Mouse (Mus musculus): ENCODE measurements at regions not wholly inside any gene's neighbourhood (a gene's known extent, or its start where the extent isn't known, plus 50 kb on each side); places are given as distances from the start of the nearest gene placed in this dataset.
A peak's percentile ranks its signal among the peaks of the same experiment; 100 is the strongest.

GRCm38 (mm10) chr11:23140429-23141099, 115.3 kb upstream of the Xpo1 start:
- 24% methylated on average over 6 of the region's 6 CpGs for WGBS
- H3K4me1 ChIP-seq: peaks cover 12% of the 10 kb centered on the region
- H3K4me3 ChIP-seq: no peak overlapping the region
- no peaks in the 10 kb centered on the region for H3K36me3 ChIP-seq (replicated peaks)
- H3K9me3 ChIP-seq: no peaks in the 10 kb centered on the region
- peak; percentile 83 for ATAC-seq (replicated peaks)
- H3K27me3 ChIP-seq (replicated peaks): no peaks in the 10 kb centered on the region
- no peak overlapping the region for H3K9ac ChIP-seq
- no peak overlapping the region for H3K4me2 ChIP-seq
- no peak overlapping the region for H3K27ac ChIP-seq

GRCm38 (mm10) chr11:23141100-23141837, 114.6 kb upstream of the Xpo1 start:
- peak; percentile 60 for ATAC-seq (replicated peaks)
- H3K9me3 ChIP-seq: no peaks in the 10 kb centered on the region
- H3K4me2 ChIP-seq: no peak overlapping the region
- H3K36me3 ChIP-seq (replicated peaks): no peaks in the 10 kb centered on the region
- WGBS: 51% methylated on average over 12 of the region's 12 CpGs
- no peak overlapping the region for H3K27ac ChIP-seq
- H3K27me3 ChIP-seq (replicated peaks): no peaks in the 10 kb centered on the region
- peaks cover 12% of the 10 kb centered on the region for H3K4me1 ChIP-seq
- H3K4me3 ChIP-seq: no peak overlapping the region
- no peak overlapping the region for H3K9ac ChIP-seq

GRCm38 (mm10) chr11:23148048-23148596, 107.7 kb upstream of the Xpo1 start:
- WGBS: 79% methylated on average over 8 of the region's 8 CpGs
- H3K27me3 ChIP-seq (replicated peaks): no peaks in the 10 kb centered on the region
- no peaks in the 10 kb centered on the region for H3K4me1 ChIP-seq
- no peak for ATAC-seq (replicated peaks)
- H3K9ac ChIP-seq: no peak overlapping the region
- no peaks in the 10 kb centered on the region for H3K36me3 ChIP-seq (replicated peaks)
- no peak overlapping the region for H3K27ac ChIP-seq
- no peaks in the 10 kb centered on the region for H3K9me3 ChIP-seq
- no peak overlapping the region for H3K4me2 ChIP-seq
- no peak overlapping the region for H3K4me3 ChIP-seq

- ATAC-seq (replicated peaks): peak; percentile 50; the same call in 1 of the 2 replicates
- Histone ChIP-seq H3K27me3 (replicated peaks) (no peaks in the 10 kb centered on the region), H3K9me3 (no peaks in the 10 kb centered on the region), H3K36me3 (replicated peaks) (no peaks in the 10 kb centered on the region), H3K4me2 (no peak overlapping the region), H3K4me3 (no peak overlapping the region), H3K4me1 (no peaks in the 10 kb centered on the region), H3K9ac (no peak overlapping the region), H3K27ac (no peak overlapping the region)
- WGBS: 62% methylated on average over 5 of the region's 5 CpGs
Measured at GRCm38 (mm10) chr11:23149556-23150244, 106.1 kb upstream of the Xpo1 start.

GRCm38 (mm10) chr11:23154851-23155250, 101.0 kb upstream of the Xpo1 start:
- no peaks in the 10 kb centered on the region for H3K9me3 ChIP-seq
- H3K9ac ChIP-seq: no peak overlapping the region
- no peak overlapping the region for H3K27ac ChIP-seq
- no peak for ATAC-seq (replicated peaks)
- H3K4me2 ChIP-seq: no peak overlapping the region
- no peaks in the 10 kb centered on the region for H3K4me1 ChIP-seq
- H3K4me3 ChIP-seq: no peak overlapping the region
- H3K36me3 ChIP-seq (replicated peaks): no peaks in the 10 kb centered on the region
- no peaks in the 10 kb centered on the region for H3K27me3 ChIP-seq (replicated peaks)
- WGBS: 51% methylated on average over 1 of the region's 1 CpGs

- 83% methylated on average over 12 of the region's 12 CpGs for WGBS
- ATAC-seq (replicated peaks): no peak
- Histone ChIP-seq H3K27me3 (replicated peaks) (no peaks in the 10 kb centered on the region), H3K4me3 (no peak overlapping the region), H3K4me1 (no peaks in the 10 kb centered on the region), H3K4me2 (no peak overlapping the region), H3K9ac (no peak overlapping the region), H3K9me3 (no peaks in the 10 kb centered on the region), H3K36me3 (replicated peaks) (no peaks in the 10 kb centered on the region), H3K27ac (no peak overlapping the region)
Measured at GRCm38 (mm10) chr11:23168546-23169218, 87.2 kb upstream of the Xpo1 start.

GRCm38 (mm10) chr11:23169742-23170428, 86.0 kb upstream of the Xpo1 start:
- Histone ChIP-seq H3K4me2 (no peak overlapping the region), H3K9ac (no peak overlapping the region), H3K27me3 (replicated peaks) (no peaks in the 10 kb centered on the region), H3K4me3 (no peak overlapping the region), H3K27ac (no peak overlapping the region), H3K4me1 (no peaks in the 10 kb centered on the region), H3K9me3 (no peaks in the 10 kb centered on the region), H3K36me3 (replicated peaks) (no peaks in the 10 kb centered on the region)
- WGBS: 81% methylated on average over 3 of the region's 3 CpGs
- no peak for ATAC-seq (replicated peaks)

- Histone ChIP-seq H3K4me1 (no peaks in the 10 kb centered on the region), H3K9ac (no peak overlapping the region), H3K36me3 (replicated peaks) (no peaks in the 10 kb centered on the region), H3K4me3 (no peak overlapping the region), H3K27ac (no peak overlapping the region), H3K9me3 (no peaks in the 10 kb centered on the region), H3K27me3 (replicated peaks) (no peaks in the 10 kb centered on the region), H3K4me2 (no peak overlapping the region)
- no peak for ATAC-seq (replicated peaks)
- 66% methylated on average over 2 of the region's 2 CpGs for WGBS
Measured at GRCm38 (mm10) chr11:23170813-23171212, 85.0 kb upstream of the Xpo1 start.

GRCm38 (mm10) chr11:23171760-23172159, 84.1 kb upstream of the Xpo1 start:
- no peaks in the 10 kb centered on the region for H3K27me3 ChIP-seq (replicated peaks)
- no peak overlapping the region for H3K9ac ChIP-seq
- 100% methylated on average over 1 of the region's 1 CpGs for WGBS
- H3K4me2 ChIP-seq: no peak overlapping the region
- no peak overlapping the region for H3K4me3 ChIP-seq
- H3K9me3 ChIP-seq: no peaks in the 10 kb centered on the region
- no peaks in the 10 kb centered on the region for H3K36me3 ChIP-seq (replicated peaks)
- no peak overlapping the region for H3K27ac ChIP-seq
- H3K4me1 ChIP-seq: no peaks in the 10 kb centered on the region
- no peak for ATAC-seq (replicated peaks)

- H3K9ac ChIP-seq: no peak overlapping the region
- no peaks in the 10 kb centered on the region for H3K9me3 ChIP-seq
- no peaks in the 10 kb centered on the region for H3K27me3 ChIP-seq (replicated peaks)
- no peaks in the 10 kb centered on the region for H3K4me1 ChIP-seq
- H3K27ac ChIP-seq: no peak overlapping the region
- H3K36me3 ChIP-seq (replicated peaks): no peaks in the 10 kb centered on the region
- no peak overlapping the region for H3K4me2 ChIP-seq
- ATAC-seq (replicated peaks): no peak
- H3K4me3 ChIP-seq: no peak overlapping the region
- 92% methylated on average over 7 of the region's 7 CpGs for WGBS
Measured at GRCm38 (mm10) chr11:23181647-23182046, 74.2 kb upstream of the Xpo1 start.

GRCm38 (mm10) chr11:23185211-23185610, 70.6 kb upstream of the Xpo1 start:
- ATAC-seq (replicated peaks): no peak
- Histone ChIP-seq H3K4me1 (no peaks in the 10 kb centered on the region), H3K9ac (no peak overlapping the region), H3K27ac (no peak overlapping the region), H3K4me3 (no peak overlapping the region), H3K36me3 (replicated peaks) (no peaks in the 10 kb centered on the region), H3K27me3 (replicated peaks) (no peaks in the 10 kb centered on the region), H3K9me3 (no peaks in the 10 kb centered on the region), H3K4me2 (no peak overlapping the region)
- WGBS: 89% methylated on average over 2 of the region's 2 CpGs
